Mouse (Mus musculus) retina, postnatal 1 day (tissue): ENCODE results near the gene Tecta.

Experiments used
- DNase-seq: peaks from one replicate; pipeline ENCODE4 v3.0.0-alpha.2; 2012

The Tecta gene

DNA sequence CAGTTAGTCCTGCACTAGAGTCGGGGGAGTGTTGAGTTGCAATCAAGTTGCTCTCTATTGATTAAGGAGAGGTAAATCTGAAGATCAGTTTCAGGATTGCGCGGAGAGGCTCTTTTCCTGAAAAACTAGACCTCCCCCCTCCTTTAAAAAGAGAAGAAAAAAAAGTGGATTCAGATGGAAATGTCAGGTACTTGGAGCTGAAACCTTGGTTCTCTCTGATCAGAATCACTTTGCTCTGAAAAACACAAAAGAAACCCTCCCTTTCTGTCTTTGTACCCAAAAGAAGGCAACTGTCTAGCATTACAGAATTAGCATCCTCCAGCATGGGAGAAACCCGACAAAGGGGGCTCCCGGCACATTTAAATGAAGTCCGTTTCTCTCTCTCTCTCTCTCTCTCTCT lies at the start of gene Tecta:
Gene Tecta, minus strand, starts transcription at position 101 of the 400 bp plus-strand sequence.
- no peak for DNase-seq

DNA sequence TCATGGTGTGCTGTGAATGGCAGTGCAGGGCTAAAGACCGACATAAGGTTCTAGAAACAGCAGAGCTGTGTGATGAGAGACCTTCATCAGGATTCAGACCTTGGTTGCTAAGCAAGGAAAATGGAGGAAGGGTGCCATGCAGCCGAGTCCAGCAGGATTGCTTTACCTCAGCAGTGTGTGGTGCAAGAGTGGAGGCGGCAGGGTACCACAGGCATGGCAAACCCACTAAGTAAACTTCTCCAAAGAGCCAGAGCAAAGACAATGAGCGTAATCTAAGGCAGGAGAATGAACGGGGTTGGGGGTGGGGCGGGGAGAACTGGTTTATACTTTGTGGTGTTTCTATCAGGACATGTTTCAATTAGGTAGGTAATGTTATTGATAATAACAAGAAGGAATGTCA lies 49.3 kb upstream of the Tecta start:
- no peak for DNase-seq

DNA sequence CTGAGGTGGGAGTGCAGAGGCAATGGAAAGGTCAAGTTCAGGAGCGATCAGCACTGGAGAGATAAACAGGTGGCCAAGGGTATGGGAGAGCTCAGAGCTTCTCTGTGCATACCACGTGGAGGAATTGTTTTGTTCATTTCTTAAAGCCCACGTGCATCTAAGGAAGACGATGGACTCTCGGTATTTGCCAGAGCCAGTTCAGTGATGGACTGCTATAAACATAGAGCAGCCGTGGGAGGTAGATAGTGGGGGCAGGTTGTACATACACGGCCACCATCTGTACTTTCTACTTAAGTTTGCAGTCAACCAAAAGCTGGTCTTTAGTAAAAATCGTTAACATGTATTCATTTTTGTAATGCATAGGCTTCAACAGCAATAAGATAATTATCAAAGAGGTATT lies 42.4 kb upstream of the Tecta start:
- DNase-seq, result no peak

DNA sequence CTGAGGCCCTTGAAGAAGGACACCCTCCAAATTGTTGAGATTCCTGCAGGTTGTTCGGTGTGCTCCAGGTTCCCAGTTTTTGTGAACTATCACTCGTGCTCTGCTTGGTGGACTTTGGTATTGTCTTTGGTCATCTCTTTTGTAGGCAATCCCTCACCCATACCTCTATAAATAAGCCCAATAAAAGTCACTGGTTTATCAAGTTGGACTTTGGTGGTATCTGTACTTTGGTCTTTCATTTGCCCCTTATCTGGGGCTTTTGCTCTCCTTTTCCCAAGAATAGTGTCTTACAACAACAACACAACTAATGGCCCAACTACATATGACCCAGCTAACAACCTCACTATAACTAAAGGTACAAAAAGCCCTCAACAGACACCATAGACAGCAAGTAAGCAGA lies 41.5 kb upstream of the Tecta start:
- DNase-seq, result no peak

DNA sequence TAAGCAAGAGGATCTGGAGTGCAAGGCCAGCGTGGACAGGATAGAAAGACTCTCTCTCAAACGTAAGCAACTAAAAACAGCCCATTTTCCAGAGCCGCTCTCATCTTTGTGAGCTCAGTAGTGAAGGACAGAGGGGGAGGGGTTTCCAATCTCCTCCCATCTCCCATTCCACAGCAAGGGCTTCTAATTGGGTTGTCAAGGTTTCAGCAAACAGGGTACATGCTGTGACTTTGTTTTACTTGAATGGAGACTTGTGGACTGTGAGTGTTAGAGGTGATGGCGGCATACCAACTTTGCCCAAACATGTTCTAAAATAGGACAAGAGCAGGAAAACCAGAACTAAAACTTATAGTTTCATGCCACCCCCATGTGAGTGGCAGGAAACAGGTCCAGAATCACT lies 39.7 kb upstream of the Tecta start:
- DNase-seq, result no peak

DNA sequence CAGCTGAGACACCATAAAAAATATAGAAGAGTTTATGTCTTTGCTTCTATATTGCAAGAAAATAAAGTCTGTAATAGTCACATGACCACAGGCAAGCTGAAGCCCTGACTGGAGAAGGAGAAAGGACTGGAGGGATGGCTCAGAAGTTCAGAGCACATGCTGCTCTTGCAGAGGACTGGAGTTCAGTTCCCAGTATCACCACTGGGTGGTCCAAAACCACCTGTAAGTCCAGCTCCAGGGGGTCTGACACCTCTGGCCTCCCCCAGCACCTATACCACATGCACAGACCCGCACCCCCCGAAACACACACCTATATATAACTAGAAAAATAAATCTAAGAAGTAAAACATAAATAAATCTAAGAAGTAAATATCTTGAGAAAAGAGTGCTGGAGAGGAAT lies 32.4 kb upstream of the Tecta start:
- no peak for DNase-seq

DNA sequence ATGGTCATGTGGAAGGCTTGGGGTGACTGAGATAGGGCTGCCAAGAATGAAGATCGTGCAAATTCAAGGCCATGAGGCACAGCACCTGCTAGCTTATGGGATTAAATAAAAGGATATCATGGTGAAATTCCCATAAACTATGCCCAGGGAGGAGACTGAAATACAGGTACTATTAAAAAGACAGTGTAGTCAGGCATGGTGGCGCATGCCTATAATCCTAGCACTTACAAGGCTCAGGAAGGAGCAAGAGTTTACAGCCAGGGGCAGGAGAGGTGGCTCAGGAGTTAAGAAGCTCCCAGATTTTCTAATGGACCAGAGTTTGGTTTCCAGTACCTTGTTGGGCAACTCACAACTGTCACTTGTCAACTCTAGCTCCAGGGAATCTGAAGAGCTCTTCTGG lies 31.9 kb upstream of the Tecta start:
- no peak for DNase-seq

DNA sequence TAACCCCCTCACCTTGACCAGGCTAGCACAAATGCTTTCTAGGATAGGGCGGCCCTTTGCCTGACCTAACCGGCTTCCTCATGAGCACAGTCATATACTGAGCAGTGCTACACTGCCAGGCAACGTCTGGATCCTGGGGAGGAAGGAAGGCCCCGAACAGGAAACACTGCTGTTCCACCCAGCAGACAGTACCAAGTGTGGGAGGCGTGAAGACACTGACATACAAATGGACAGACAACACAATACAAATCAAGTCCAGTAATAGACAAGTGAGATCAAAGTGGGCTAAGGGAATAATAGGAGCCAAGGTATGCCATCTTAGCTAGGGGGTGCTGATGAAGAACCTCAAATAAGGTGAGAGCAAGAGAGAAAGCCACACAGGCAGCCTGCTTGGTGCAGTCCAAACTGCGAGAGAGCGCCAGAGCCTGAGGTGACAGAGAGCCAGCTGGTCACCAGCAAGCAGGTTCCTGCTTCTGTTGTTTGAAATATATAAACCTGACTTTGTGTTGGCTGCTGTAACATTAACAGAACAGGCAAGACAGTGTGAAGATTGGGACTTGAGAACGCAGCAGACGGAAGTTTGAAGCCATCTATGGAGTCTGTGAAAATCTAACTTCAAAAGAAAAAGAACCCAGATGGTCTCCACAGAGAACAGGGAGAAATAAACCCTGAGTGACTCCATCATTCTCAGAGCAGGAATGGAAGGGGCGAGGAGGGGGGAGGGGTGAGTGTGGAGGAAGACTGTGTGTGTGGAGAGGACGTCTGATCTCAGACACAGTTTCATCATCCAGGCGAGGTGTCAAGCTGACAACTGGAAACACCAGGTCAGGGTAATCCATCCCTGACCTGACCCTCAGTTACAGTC lies 28.6 kb upstream of the Tecta start:
- DNase-seq, result no peak

DNA sequence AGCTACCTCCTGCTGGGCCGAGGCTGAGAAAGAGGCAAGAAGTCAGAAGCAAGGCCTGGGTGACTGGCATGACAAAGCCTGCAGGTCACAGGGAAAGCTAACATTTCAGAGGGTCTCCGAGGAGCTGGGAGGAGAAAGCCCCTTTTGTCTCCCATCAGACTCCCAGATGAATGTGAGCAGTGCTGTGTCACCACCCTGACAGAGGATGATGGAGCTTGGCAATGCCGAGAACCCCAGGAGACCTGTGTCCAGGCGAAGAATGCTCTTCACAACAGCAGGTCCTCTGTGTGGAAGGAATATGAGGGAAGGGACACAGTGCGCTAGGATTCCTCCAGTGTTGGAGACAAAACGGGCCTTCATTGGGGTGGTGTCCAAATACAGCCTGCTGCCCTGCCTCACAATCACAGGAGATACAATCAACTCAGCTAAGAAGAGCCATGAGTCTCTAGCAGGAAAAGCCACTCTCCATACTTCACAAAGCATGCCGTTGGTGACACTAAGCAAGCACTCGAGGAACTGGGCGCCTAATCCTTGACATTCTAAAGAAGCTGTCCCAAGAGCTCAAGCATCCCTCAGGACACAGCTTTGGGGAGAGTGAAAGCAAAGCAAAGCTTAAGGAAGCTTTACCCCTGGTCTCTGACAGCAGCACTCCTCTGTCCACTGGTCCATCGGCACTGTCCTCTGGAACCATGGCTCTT lies 27.1 kb upstream of the Tecta start:
- DNase-seq, result no peak

DNA sequence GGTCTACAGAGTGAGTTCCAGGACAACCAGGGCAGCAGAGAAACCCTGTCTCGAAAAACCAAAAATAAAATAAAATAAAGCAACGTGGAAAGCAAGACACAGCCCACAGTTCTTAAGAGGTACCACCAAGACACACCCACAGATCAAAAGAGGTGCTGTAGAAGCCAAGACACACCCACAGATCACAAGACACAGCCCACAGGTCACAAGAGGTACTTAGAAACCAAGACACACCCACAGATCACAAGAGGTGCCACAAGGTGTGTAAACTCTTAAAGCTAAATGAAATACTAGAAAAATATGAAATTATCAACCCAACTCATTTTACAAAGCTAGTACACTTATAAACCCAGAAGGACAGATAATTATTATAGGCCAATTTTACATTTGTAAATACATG lies 23.9 kb upstream of the Tecta start:
- no peak for DNase-seq

DNA sequence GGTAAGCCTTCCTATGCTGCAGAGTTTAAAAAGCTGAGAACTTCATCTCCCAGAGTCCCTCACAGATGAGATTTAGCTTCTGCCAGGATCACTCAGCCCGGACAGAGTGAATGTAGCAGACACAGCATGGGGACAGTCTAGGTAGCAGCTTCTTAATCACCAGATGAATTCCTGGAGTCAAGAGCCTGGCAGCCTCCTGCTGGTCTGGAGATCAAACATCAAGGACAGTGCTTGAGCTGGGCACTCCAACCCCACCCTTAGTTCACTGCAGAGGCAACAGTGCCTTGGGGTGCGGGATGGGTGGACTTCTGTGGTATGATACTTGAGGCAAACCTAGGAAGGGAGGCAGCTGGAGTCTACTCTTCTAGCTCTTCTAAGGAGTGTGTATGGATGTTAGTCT lies 20.0 kb upstream of the Tecta start:
- no peak for DNase-seq

DNA sequence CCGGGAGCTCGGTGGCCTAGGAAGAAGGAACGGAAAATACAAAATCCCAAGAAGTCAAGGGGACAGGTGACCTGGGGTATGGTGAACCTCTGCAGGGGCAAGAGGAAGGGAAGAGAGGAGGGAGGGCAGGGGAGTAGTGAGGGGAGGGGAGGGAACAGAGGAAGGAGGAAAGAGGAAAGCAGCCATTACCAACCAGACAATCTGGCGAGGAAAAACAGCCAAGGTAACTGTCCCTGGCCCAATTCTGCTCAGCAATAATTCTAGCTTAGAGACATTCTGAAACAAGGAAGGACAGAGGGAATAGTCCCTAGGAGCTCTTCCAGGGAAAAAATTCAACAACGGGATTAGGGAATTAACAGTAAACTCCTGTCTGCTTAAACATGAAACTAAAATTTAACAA lies 19.1 kb upstream of the Tecta start:
- no peak for DNase-seq

DNA sequence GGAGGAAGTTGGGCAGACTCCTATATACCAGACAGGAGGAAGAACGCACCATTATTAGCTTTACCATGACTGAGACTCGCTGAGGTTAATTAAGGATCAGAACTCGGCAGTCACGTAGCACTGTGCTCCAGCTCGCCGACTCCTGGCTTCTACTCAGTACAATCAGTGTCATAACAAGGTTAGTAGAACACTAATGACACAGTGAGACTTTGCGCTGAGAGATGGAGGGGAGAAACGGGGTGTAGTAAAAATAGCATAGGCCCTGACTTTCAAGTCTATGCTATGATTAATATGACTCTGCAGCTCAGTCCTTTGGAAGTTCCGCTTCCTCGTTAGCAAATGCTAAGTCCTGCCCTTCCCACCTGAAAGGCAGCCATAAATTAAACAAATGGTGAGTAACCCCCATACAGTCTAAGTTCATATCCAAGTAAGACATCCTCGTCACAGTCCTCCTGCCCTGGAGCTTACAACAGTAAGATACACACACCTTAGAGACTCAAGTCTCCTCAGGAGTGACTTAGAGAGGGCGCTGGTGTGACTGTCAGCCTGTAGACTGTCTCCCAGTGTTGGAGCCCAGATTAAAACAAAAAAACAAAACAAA lies 17.7 kb upstream of the Tecta start:
- DNase-seq, result no peak

DNA sequence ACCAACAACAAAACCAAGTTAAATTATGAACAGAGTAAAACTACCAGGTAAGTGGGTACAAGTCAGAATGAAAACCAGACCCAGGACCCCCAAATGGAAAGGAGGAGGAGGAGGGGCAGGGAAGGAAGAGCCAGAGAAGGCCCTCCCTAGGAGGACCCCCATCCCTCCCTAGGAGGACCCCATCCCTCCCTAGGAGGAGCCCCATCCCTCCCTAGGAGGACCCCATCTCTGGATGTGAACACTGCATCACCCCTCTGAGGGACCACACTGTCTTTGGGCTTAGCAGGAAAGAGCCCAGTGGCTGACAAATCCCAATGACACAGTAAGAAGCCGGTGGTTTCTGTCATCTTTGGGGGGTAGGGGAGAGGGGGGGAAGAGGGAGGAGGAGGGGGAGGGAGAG lies 15.5 kb upstream of the Tecta start:
- peak; percentile 37 for DNase-seq

DNA sequence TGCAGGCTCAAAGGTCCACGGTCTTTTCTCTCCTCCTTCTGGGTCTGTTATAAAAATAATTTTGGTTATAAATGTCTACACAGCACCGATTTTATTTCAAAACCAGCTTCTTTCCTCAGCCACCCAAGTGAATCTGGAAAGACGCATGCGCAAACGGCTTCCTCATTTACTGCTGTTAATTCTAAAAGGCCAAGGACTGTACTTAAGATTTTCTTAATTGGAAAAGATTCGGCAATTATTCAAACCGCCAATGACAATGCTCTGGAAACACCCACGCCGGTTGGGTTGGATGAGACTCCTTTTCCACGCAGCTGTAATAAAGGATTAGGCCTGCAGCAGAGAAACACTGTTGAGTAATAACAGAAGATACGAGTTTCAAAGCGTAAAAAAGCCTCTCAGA lies 13.6 kb upstream of the Tecta start:
- DNase-seq, result no peak

DNA sequence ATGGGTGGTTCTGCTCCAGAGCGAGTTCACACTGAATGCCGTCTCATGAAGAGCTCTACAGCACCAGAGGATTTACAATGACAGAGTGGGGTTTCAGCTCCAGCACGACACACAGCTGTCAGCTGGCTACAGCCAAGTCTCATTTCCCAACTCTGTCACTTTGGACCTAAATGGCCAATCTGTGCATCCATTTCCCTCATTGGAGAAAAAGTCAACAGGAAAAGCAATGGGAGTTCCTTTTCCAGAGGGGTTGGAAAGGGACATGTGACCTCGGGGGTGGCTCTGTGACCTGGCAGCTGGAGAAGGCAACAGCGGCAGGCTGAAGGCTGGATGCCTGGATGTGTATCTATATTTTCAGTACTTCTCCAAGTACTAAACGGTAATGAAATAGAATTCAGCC lies 11.6 kb upstream of the Tecta start:
- no peak for DNase-seq

DNA sequence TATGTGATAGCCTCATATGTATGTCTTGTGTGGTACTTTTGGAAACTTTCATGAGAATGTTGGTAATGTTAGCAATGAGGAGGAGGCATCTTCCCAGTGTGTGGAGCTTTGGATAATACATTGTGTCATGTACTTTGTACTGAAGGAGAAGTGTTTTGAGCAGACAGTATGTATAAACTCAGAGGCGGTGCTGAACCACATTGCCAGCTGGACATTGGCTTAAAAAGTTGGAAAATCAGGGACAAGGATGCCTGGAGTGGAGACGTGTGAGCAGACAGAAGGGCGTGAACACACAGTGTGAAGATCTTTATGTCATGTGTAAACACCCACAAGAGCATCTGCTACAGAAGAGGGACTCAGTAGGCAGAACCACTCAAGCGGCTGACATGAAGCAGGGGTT lies 6.0 kb upstream of the Tecta start:
- no peak for DNase-seq

DNA sequence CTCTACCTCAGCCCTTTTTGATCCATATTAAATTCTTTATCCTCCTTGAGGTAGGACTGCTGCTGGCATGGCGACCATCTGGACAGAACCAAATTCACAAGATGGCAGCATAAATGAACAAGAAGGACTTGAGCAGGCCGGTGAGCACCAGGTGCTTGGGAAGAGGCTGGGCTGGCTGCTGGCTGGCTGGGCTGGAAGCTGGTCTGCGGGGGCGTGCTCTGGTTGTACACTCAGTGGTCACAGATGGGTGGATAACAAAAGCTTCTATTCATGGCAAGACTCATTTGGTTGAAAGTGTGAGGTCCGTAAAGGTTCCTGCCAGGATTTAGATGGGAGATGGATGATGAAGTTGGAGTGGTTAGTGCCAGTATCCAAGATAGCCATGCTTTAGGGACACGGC lies 1.8 kb upstream of the Tecta start:
- no peak for DNase-seq

DNA sequence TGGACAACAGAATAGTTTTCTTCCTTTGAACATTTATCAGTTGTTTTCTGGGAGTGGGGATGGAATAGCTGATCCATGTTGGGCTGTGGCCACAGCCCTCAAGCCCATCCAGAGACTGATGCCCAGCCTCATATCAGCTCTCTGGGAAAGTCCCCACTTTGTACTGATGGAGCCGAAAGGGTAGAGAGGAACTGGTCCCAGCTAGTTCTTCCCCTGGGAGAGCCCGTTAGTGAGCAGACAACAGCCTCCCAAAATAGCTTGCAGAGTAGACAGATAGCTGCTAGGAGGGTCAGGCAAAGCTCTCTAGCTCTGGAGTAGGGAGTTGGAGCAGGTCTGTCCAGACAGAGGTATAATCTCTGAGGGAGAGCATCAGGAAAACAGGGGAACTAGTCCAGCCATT lies 3.6 kb downstream of the Tecta start:
- no peak for DNase-seq

DNA sequence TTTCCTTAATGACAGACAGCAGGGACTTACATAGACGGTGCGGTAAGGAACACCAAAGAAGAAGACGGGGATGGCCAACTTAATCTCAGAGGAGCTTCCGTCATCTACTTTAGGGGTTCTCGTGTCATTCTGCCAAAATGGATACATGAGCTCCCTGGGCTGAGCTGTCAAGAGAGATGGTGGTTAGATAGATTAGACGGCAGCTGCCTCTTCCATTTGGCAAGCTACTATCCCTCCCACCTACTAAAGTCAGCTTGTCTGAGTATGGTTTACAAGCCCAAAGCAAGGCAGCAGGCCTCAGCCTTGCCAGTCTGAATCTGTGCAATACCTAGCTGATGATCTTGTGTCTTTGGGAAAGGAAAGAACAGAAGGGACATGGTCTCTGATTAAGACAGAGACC lies 4.8 kb downstream of the Tecta start:
- no peak for DNase-seq

DNA sequence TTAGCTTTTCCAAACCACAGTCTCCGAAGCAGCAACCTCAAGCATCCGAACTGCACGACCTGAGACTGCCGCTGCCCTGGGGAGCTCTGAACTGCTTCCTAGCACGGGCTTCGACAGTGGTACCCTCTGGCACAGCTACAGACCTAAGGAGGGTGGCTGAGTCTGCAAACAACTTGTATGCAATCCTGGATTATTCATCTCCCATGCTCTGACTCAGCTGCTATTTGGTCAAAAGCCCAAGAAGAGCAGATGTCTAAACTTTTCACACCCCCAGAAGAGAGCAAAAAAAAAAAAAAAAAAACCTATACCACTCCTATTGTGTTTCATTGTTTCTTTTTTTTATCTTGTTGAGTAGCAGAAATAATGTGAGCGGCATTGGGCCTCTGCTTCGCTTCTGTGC lies 5.4 kb downstream of the Tecta start:
- no peak for DNase-seq

DNA sequence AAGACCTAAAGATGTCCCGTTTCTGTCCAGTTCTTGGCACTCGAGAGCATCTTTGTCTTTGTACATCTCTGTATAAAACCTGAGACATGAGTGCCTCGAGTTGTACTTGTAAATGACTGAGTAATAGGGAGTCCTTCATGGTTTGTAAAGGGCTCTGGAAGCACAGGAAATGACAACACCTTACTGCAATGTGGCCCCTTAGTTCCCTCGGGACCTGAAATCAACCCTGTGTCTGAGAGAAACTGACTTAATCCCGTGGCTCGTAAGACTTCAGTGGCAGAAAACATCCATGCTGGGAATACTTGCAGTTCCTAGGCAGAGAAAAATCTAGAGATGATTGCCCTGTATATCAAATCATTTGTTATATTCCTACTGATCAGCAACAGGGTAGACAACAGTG lies 6.8 kb downstream of the Tecta start:
- DNase-seq, result no peak

DNA sequence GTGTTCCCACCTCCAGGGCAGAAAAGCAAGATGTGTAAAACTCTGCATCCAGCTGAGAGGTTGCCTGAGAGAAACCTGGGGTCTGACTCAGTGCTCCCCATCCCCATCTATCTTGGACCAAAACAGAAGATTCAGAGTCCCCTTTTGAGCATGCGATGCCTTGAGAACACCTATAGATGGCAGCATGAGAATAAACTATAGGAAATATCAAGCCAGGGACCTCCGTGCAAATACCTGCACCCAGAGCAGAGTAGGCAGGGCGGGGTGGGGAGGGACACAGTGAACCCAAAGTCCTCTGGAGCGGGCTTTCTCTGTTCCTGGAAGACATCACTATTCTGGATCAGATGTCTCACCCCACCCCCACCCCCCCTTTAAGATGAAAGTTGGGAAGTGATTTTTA lies 11.2 kb downstream of the Tecta start:
- DNase-seq, result no peak

DNA sequence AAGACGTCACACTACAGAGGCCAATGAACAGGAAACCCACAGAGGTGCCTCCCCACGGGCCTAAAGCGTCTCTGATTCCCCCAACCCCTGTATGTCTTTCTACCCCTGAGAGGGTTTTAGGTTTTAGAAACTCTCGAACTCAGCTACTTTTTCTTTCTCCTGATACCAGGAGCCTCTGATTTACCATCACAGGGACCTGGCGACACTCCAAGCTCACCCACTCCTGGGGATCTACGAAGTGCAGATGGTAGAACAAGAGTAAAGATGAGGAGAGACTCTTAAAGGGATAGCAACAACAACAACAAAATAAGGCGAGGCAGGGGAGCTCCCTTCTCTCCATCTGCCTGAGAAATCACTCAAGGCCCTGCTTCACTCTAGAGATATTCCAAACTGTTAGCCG lies 12.7 kb downstream of the Tecta start:
- no peak for DNase-seq
